Mouse (Mus musculus) midbrain, embryonic 11.5 days (tissue): ENCODE results near the gene Lin7b. TPM values are rescaled to one million over a fixed set of nuclear protein-coding genes. Genes with fewer than 3 reads are reported as not detected.

Experiments
- ATAC-seq: fragments of 200-750 bp; cut with Nextera tagmentation; 2 replicates; pipeline ENCODE4 v1.8.0; 2017; ENCODE audit warnings: moderate TSS enrichment, moderate library complexity; ENCODE audit not compliant: low FRiP score
- DNase-seq: peaks from one replicate; pipeline ENCODE4 v3.0.0; 2015; ENCODE audit warnings: low spot score; ENCODE audit errors: missing footprints
- H3K27ac ChIP-seq: fragments of 300-500 bp; sonication (generic); 2 replicates; pipeline ENCODE4 v1.5.1; 2014; ENCODE audit warnings: low read depth, low read length
- H3K27me3 ChIP-seq: fragments of 300-500 bp; sonication (generic); 2 replicates; pipeline ENCODE4 v1.6.1; 2014; ENCODE audit warnings: mild to moderate bottlenecking, low read length, moderate library complexity, mixed read lengths; ENCODE audit not compliant: control insufficient read depth, insufficient read depth
- H3K36me3 ChIP-seq: fragments of 300-500 bp; sonication (generic); 2 replicates; pipeline ENCODE4 v1.6.1; 2014; ENCODE audit warnings: mild to moderate bottlenecking, low read length, moderate library complexity, mixed read lengths; ENCODE audit not compliant: control insufficient read depth, insufficient read depth
- H3K4me1 ChIP-seq: fragments of 300-500 bp; sonication (generic); 2 replicates; pipeline ENCODE4 v1.6.1; 2014; ENCODE audit warnings: low read length; ENCODE audit not compliant: control insufficient read depth, insufficient read depth
- H3K4me2 ChIP-seq: fragments of 300-500 bp; sonication (generic); 2 replicates; pipeline ENCODE4 v1.6.1; 2014; ENCODE audit warnings: mild to moderate bottlenecking, moderate library complexity
- H3K4me3 ChIP-seq: fragments of 300-500 bp; sonication (generic); 2 replicates; pipeline ENCODE4 v1.5.1; 2014; ENCODE audit warnings: low read depth, low read length
- H3K9ac ChIP-seq: fragments of 300-500 bp; sonication (generic); 2 replicates; pipeline ENCODE4 v1.6.1; 2014; ENCODE audit warnings: low read length
- H3K9me3 ChIP-seq: fragments of 300-500 bp; sonication (generic); 2 replicates; pipeline ENCODE4 v1.6.1; 2016; ENCODE audit warnings: low read length; ENCODE audit not compliant: control insufficient read depth
- WGBS: fragments of 180-500 bp; shearing (Covaris S2); extraction: QIAGEN DNeasy Blood & Tissue Kit; methylation state at CpG from one replicate; pipeline ENCODE4 v1.1.7; 2014; 5-methylcytosine and 5-hydroxymethylcytosine counted together
- polyA plus RNA-seq: library from polyadenylated mRNA; unstranded; fragments of >200 nt; fragmentation: Nextera tagmentation; extraction: Ambion mirVana; gene quantifications from 2 replicates; pipeline ENCODE4 v1.2.1, GENCODE M21; 2014

Gene Lin7b
- polyA plus RNA-seq, 1 experiment from 2014 or later = 0.75 TPM

DNA sequence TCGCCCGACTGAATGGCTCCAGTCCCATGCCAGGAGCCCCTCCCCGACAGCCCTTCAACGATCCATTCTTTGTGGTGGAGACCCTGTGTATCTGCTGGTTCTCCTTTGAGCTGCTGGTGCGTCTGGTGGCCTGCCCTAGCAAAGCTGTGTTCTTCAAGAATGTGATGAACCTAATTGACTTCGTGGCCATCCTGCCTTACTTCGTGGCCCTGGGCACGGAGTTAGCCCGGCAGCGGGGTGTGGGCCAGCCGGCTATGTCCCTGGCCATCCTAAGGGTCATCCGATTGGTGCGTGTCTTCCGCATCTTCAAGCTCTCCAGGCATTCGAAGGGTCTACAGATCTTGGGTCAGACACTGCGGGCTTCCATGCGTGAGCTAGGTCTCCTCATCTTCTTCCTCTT is 38.6 kb upstream of the Lin7b start:
- H3K4me1 ChIP-seq = peaks cover 5% of the 10 kb centered on the region
- 86% methylated on average over 17 of the region's 17 CpGs for WGBS
- peaks cover 75% of the 10 kb centered on the region for H3K27me3 ChIP-seq
- no peaks in the 10 kb centered on the region for H3K9me3 ChIP-seq
- no peak overlapping the region for H3K27ac ChIP-seq
- no peaks in the 10 kb centered on the region for H3K36me3 ChIP-seq
- no peak overlapping the region for H3K4me2 ChIP-seq
- no peak for ATAC-seq
- H3K9ac ChIP-seq = no peak overlapping the region
- DNase-seq = peak; percentile 60
- no peak overlapping the region for H3K4me3 ChIP-seq

DNA sequence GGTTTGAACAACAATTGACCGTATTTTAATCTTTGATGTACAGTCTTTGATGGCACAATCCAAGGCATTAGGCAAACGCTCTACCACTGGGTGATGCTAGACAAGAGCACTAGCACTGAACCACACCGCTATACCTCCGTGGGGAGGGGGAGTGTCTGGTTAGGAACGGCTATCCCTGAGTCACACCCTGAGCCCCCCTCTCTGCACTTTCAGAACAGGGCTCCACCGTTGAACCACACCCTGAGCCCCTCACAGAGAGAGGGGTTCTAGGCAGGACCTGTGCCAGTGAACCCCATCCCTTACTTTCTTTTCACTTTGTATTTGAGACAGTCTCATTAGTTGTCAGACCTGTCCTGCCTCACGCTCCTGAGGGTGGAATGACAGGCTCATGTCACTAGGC is 38.0 kb upstream of the Lin7b start:
- no peak for ATAC-seq
- 73% methylated on average over 7 of the region's 7 CpGs for WGBS

DNA sequence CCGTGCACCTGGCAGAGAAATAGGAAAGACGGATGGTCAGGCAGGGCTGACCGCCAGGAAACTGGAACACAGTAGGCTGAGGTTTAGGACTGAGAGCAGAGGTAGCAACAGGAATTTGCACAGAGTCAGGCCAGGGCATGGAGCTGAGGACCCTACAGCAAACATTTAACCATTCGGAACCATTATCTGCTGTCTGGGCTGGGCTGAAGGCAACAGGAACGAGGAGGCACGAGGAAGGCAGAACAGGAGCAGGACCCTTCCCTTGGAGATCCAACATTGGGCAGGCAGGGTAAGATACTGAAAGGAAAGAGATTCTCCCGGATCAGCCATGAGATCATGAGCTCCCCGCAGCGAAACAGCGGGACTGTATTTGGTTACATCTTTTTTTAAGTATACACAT is 37.5 kb upstream of the Lin7b start:
- no peaks in the 10 kb centered on the region for H3K9me3 ChIP-seq
- H3K27ac ChIP-seq = no peak overlapping the region
- DNase-seq (peak; percentile 81), ATAC-seq (no peak)
- no peak overlapping the region for H3K9ac ChIP-seq
- H3K4me1 ChIP-seq = peaks cover 2% of the 10 kb centered on the region
- no peak overlapping the region for H3K4me3 ChIP-seq
- peaks cover 64% of the 10 kb centered on the region for H3K27me3 ChIP-seq
- no peaks in the 10 kb centered on the region for H3K36me3 ChIP-seq
- WGBS = 84% methylated on average over 10 of the region's 10 CpGs
- H3K4me2 ChIP-seq = no peak overlapping the region

More for the DNA sequence above, 38.0 kb upstream of the Lin7b start:
- Histone ChIP-seq H3K27me3 (peaks cover 70% of the 10 kb centered on the region), H3K27ac (no peak overlapping the region), H3K4me3 (no peak overlapping the region), H3K9ac (no peak overlapping the region), H3K4me1 (peaks cover 2% of the 10 kb centered on the region), H3K4me2 (no peak overlapping the region), H3K36me3 (no peaks in the 10 kb centered on the region), H3K9me3 (no peaks in the 10 kb centered on the region)
- DNase-seq = peak; percentile 80

DNA sequence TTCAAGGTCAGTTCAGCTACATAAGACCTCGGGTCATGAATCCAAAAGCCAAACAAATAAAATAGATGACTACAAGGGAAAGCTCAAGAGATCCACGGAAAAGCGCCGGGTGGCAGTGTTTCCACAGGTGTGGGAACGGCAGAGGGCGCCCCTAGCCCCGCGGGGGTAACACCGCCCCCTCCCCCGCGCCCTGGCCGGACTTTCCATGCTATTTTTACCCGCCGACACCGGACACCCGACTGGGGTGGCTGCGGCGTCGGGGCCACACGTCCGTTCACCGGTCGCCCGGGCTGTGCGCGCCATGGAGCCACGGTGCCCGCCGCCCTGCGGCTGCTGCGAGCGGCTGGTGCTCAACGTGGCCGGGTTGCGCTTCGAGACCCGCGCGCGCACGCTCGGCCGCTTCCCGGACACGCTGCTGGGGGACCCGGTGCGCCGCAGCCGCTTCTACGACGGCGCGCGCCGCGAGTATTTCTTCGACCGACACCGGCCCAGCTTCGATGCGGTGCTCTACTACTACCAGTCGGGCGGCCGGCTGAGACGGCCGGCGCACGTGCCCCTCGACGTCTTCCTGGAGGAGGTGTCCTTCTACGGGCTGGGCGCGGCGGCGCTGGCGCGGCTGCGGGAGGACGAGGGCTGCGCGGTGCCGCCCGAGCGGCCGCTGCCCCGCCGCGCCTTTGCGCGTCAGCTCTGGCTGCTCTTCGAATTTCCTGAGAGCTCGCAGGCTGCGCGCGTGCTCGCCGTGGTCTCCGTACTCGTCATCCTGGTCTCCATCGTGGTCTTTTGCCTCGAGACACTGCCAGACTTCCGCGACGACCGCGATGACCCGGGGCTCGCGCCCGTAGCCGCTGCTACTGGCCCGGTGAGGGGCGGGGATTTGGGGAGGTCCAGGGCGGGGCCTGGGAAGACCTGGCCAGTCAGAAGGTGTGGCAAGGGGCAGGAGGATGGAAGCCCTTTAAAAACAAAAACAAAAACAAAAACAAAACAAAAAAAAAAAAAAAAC is 36.1 kb upstream of the Lin7b start:
- Histone ChIP-seq H3K36me3 (no peaks in the 10 kb centered on the region), H3K9me3 (no peaks in the 10 kb centered on the region), H3K4me2 (peak overlapping the region; percentile 34), H3K4me3 (peak overlapping the region; percentile 20), H3K27me3 (peaks cover 56% of the 10 kb centered on the region), H3K4me1 (peaks cover 2% of the 10 kb centered on the region), H3K9ac (0 out of 2 replicates have a peak overlapping the region, but pooled peaks have one; percentile 4), H3K27ac (no peak overlapping the region)
- ATAC-seq (no peak), DNase-seq (peak; percentile 89)
- whole genome bisulfite sequencing = 3% methylated on average over 113 of the region's 114 CpGs

DNA sequence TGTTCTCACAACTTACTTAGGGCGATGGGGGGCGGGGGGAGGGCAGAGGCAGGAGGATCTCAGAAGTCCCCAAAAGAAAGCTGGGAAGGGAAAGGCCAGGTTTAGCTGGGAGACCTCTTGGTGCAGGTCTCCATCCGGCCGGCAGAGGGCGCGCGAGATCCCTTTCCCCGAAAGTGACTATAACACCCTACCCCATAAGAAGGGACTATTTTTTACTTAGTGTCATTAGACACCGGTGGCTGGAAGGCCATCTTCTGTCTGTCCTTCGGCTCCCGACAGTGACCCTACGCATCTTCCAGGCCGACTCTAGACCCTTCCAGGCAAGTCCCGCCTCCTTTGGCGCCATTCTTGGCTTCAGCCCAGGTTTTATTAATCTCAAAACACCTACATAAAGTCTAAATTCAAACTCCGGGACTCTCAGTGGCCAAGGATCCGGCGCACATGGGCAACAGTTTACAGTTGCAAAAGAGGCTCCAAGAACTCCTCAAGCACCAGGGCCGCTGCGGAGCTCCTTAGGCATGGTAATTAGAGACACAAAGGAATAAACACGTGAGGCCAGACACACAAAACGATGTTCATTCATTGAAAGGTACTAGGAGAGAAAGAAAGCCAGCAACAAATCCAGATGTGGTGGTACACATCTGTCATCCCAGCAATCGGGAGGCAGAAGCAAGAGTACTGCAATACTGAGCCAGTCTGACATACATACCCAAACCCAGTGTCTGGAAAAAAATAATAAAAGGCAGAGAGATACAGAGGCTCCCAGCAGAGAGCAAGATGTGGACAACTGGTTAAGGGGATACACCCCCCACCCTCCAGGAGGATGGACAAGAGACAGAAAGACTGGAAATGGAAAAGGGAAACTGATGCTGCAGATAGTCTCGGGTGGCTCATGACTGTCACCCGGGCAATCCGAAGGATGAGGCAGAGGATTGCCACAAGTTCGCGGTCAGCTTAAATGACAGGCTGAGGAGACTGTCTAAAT is 35.0 kb upstream of the Lin7b start, which contains the start of gene Kcna7:
Gene Kcna7, plus strand, starts transcription at position 563 of the 985 bp plus-strand sequence.
- Histone ChIP-seq H3K4me1 (peaks cover 2% of the 10 kb centered on the region), H3K27me3 (peaks cover 47% of the 10 kb centered on the region), H3K27ac (no peak within 1 kb of the TSS), H3K9me3 (no peaks in the 10 kb centered on the region), H3K4me3 (peak within 1 kb of the TSS; percentile 20), H3K9ac (0 out of 2 replicates have a peak within 1 kb of the TSS, but pooled peaks have one; percentile 4), H3K4me2 (peak within 1 kb of the TSS; percentile 34), H3K36me3 (no peaks in the 10 kb centered on the region)
- DNase-seq (peak; percentile 94), ATAC-seq (peak; percentile 59)
- 12% methylated on average over 28 of the region's 28 CpGs for WGBS

DNA sequence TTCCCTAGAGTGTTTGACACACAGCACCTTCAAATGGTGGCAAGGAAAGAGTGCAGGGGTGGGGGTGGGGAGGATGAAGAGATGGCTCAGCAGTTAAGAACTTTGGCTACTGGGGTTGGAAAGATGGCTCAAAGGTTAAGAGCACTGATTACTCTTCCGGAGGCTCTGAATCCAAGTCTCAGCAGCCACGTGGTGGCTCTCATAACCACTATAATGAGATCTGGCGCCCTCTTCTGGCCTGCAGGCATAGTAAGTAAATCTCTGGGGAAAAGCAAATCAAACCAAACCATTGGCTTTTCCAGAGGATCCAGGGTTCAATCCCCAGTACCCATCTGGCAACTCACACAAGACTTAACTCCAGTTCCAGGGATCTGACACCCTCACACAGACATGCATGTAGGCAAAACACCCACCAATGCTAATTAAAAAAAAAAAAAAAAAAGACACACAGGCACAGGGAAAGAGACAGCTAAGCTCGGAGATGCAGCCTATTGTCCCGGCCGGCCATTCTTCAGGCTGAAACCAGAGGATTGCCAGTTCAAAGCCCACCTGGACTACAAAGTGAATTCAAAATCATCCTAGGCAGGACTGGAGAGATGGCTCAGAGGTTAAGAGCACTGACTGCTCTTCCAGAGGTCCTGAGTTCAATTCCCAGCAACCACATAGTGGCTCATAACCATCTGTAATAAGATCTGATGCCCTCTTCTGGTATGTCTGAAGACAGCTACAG is 33.3 kb upstream of the Lin7b start:
- Histone ChIP-seq H3K27me3 (peaks cover 38% of the 10 kb centered on the region), H3K4me3 (no peak overlapping the region), H3K36me3 (no peaks in the 10 kb centered on the region), H3K27ac (no peak overlapping the region), H3K9me3 (no peaks in the 10 kb centered on the region), H3K4me2 (no peak overlapping the region), H3K4me1 (peaks cover 2% of the 10 kb centered on the region), H3K9ac (no peak overlapping the region)
- DNase-seq (no peak), ATAC-seq (no peak)
- WGBS = 47% methylated on average over 6 of the region's 6 CpGs

DNA sequence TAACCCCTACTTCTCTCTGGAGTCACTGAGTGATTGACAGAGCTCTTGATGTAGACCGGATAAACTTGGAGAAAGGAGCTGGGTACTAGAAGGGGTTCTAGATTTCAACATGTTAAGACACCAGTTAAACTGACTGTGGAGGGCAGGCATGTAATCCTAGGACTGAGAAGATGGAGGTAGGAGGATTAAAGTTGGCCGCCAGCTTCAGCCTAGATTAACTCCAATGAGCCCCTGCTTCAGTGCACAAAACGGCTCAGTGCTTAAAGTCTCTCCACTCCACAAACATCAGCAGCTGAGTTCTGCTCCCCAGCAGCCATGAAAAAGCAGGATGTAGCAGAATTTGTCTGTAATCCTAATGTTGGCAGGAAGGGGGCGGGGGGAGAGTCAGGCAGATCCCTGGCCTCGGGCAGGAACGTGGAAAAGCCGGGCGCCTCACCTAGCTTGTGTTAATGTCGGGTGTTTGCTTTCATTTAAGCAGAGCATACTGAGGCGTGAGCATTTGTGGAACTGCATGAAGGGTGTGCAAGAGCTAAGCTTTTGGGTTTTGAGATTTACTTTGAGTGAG is 31.2 kb upstream of the Lin7b start:
- WGBS = 77% methylated on average over 10 of the region's 10 CpGs
- Histone ChIP-seq H3K4me2 (no peak overlapping the region), H3K36me3 (no peaks in the 10 kb centered on the region), H3K4me1 (peaks cover 2% of the 10 kb centered on the region), H3K4me3 (no peak overlapping the region), H3K9ac (no peak overlapping the region), H3K27me3 (peaks cover 18% of the 10 kb centered on the region), H3K9me3 (no peaks in the 10 kb centered on the region), H3K27ac (no peak overlapping the region)
- ATAC-seq = no peak
- DNase-seq = no peak

DNA sequence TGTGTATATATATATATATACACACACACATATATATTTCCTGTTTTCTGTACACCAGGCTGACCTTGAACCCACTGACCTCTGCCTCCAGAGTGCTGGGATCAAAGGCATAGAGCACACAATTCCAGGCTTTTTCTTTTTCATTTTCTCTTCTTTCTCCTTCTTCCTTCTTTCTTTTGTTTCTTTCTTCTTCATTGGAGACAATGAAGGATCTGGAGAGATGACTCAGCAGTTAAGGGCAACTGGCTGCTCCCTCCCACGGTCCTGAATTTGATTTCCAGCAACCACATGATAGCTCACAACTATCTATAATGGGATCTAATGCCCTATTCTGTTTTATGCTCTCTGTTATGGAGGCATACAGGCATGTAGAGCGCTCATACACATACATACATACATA is 26.4 kb upstream of the Lin7b start:
- no peak for ATAC-seq
- Histone ChIP-seq H3K9me3 (no peaks in the 10 kb centered on the region), H3K27ac (no peak overlapping the region), H3K4me3 (no peak overlapping the region), H3K4me1 (peaks cover 14% of the 10 kb centered on the region), H3K4me2 (no peak overlapping the region), H3K9ac (no peak overlapping the region), H3K27me3 (no peaks in the 10 kb centered on the region), H3K36me3 (no peaks in the 10 kb centered on the region; the same call in 1 of the 2 replicates)
- 83% methylated on average over 2 of the region's 2 CpGs for WGBS
- no peak for DNase-seq
